Mouse (Mus musculus) cerebellum, adult 2 months (tissue): ENCODE measurements around the gene Gm4201.
"Not testable (repeated sequence)": the region's sequence is repeated elsewhere in the genome, so short reads cannot be mapped to it uniquely, and the experiment has no call there.

Experiments
- CTCF ChIP-seq: fragments of 200-500 bp; IDR thresholded peaks from 2 replicates; pipeline ENCODE4 v1.5.1; 2011; ENCODE audit warnings: low read depth, mild to moderate bottlenecking, control low read depth, low read length, moderate library complexity, borderline replicate concordance; ENCODE audit not compliant: insufficient read depth
- POLR2A ChIP-seq: fragments of 200-500 bp; IDR thresholded peaks from 2 replicates; pipeline ENCODE4 v1.6.1; 2011; ENCODE audit warnings: low read length, control low read depth, borderline replicate concordance; ENCODE audit not compliant: insufficient read depth

- TF ChIP-seq POLR2A, CTCF: not testable (repeated sequence)
These were observed 42.5 kb downstream of the Gm4201 start, which contains the start of gene Vmn1r152 for GRCm38 (mm10) chr7:22522667-22523066.
